Mouse (Mus musculus) c-Kit-positive CD71-positive TER-119-negative erythroid progenitor cells, embryonic 14.5 days (primary cell): ENCODE results near the gene Pamr1.

Source experiments
- DNase-seq: peaks from one replicate; pipeline ENCODE4 v3.0.0-alpha.2; 2013; ENCODE audit warnings: low read depth

Pamr1 gene

DNA sequence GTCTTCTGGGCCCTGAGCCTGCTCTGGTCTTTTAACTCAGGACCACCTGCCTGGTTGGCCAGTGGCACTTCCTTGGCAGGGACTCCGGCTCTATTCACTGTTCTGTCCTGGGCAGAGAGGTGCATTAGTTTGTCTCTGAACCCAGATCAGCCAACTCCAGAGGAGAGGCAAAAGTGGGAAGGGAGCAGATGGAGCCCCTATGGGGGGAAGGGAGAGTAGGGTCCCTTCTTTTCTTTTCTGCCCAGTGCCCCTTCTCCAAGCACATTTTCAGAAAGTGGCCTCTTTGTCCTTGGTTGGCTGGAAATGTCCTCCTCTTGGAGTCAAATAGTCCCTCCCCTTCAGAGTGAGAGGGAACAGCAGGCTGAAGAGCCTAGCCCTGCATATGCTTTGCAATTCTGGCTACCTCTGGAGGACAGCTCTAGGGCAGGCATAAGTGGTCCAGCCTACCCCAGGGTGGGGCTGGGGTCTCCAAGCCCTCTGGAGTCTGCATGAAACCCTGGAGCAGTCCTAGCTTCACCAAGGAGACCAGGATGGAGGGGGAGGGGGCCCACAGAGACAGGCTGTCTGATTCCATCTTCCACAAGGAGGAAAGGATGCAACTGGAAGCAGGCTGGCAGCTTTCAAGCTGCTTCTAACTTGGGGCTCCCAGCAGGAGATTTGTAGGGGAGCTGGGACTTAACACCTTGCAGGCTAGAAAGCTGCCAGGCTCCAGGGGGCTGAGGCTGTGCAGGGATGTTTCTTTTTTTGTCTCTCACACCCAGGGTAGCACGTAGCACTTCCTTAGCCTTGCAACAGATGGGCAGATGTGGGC lies 49.3 kb downstream of the Pamr1 start:
- no peak for DNase-seq

GRCm38 (mm10) chr2:102600516-102600915 lies 50.7 kb downstream of the Pamr1 start:
- DNase-seq = no peak

GRCm38 (mm10) chr2:102610485-102610884 lies 60.7 kb downstream of the Pamr1 start:
- DNase-seq = no peak

GRCm38 (mm10) chr2:102616637-102617036 lies 66.8 kb downstream of the Pamr1 start:
- DNase-seq = no peak

GRCm38 (mm10) chr2:102620744-102621429 lies 71.1 kb downstream of the Pamr1 start:
- DNase-seq = no peak

DNA sequence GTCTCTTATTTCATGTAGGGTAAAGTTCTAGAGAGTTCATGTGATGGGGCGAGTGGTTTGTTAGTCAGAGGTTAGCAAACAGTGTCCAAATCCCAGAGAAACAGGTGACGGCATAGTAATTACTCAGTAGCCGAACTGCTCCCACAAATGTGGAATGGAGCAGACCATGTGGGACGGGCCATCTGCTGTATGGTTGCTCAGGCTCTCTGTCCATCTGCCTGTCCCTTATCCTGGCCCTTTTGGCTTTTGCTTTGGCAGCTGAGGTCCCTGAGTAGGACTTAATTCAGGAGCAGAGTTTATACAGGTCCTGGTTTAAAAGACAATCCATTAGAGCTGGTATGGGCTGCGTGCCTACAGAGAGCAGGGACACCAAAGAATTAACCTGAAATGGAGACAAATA lies 72.4 kb downstream of the Pamr1 start:
- DNase-seq = no peak

DNA sequence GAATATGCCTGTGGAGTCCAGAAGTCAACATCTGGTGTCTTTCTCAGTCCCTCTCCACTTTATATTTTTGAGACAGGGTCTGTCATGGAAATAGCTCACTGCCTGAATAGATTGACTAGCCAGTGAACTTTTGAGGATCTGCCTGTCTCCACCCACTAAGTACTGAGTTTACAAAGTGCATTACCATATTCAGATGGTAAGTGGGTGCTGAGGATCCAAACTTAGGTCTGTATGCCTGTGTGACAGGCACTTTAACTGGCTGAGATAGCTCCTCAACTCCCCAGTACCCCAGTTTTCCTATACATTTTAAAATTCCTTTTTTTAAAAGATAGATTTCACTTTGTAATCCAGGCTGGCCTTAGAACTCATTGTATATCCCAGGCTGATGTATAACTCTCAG lies 73.1 kb downstream of the Pamr1 start:
- DNase-seq = no peak

GRCm38 (mm10) chr2:102624538-102624937 lies 74.7 kb downstream of the Pamr1 start:
- DNase-seq = no peak

DNA sequence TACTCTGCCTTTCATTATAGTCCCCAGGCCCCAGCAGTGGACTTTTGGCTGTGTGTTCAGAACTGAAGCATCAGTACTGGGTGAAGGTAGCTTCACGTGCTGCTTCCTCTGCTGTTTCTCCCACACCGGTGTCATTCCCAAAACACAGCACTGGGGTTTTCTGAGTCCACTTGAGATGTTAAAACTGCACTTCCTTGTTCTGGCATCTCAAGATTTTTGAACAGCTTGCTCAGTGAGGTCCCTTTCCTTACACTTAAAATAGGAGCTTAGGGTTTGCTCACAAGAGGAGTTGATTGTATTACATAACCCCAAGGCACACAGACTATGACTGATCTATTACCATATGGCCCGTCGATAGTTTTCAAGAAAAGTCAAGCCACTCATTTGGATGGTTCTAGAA lies 82.5 kb downstream of the Pamr1 start:
- no peak for DNase-seq

GRCm38 (mm10) chr2:102634010-102634409 lies 84.2 kb downstream of the Pamr1 start:
- no peak for DNase-seq

GRCm38 (mm10) chr2:102635523-102636060 lies 85.8 kb downstream of the Pamr1 start:
- no peak for DNase-seq

- no peak for DNase-seq
Measured at GRCm38 (mm10) chr2:102636116-102636600, 86.3 kb downstream of the Pamr1 start.

- no peak for DNase-seq
Measured at GRCm38 (mm10) chr2:102638140-102638539, 88.3 kb downstream of the Pamr1 start.

GRCm38 (mm10) chr2:102638690-102639089 lies 88.9 kb downstream of the Pamr1 start:
- DNase-seq = no peak

DNA sequence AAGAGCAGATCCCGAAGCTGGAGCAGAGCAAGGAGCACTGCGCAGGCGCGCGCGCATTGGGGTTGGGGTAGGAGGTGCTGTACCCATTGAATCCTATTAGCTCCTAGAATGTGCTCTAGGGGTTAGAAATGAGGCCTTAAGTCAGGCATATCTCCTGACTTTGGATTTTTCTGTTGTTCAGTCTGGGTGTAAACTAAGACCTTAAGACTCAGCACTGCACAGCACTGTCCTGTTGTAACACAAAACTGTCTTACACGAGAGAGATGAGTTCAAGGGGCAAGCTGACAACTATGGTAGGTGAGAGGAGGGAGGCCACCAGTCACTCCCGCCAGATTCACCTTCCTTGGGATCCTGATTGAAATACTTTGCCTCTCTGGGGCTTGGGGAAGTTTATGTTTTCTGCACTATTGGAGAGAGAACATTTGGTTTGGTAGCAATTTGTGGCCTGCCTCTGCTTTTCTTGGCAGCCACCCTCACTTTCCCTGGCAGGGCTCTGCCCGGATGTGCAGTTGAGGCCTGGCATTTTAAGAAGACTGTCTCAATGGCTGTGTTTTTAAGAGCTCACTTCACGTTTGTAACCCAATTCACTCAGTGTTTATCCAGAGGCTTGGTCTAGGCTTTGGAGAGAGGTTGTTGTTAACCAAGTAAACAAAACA lies 99.2 kb downstream of the Pamr1 start:
- DNase-seq = no peak

- no peak for DNase-seq
Measured at GRCm38 (mm10) chr2:102650322-102650721, 100.5 kb downstream of the Pamr1 start.

DNA sequence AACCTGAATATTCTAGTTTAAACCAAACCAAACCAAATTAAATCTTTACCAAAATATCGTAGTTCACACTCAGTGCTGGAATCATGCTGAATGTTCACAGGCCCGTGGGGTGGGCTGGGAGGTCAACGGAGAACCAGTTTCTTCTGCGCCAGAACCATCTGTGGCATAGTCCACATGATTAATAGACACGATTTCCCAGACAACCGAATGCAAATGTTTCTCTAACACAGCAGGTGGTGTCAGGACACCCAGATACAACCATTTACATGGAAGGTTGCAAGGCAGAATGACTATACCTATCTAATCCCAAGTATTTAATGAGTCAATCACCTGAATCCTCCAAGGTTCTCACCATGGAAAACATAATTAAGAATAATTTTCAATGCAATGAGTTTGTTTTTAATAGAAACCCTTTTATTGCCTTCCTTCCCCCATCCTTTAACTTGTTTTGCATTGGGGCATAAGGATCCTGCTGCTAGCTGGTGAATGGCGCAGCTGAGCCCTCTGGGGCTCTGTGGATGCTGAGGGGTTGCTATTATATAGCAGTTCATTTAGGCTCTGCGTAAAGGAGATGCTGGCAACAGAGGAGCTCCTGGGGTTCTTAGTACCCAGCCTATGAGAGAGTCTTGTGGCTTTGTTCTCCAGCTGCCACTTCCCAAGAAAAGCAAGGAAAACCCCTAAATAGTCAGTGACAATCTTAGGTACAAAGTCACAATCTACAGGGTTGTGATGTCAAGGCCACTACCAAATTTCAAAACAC lies 106.3 kb downstream of the Pamr1 start:
- no peak for DNase-seq

DNA sequence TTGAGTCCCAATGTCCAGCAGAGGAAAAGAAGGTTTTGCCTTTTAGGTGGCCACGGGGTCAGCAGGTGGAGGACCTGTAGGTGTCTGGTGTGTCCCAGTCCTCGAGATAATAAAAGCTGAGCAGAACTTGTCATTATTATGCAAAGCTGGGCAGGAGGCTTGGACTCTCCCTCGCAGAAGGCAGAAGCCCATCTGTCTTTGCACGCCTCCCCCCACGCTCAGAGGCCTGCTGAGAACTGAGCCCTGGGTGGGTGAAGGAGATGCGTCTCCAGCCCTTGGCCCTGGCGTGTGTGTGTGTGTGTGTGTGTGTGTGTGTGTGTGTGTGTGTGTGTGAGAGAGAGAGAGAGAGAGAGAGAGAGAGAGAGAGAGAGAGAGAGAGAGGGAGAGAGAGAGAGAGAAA lies 107.9 kb downstream of the Pamr1 start:
- DNase-seq = no peak

DNA sequence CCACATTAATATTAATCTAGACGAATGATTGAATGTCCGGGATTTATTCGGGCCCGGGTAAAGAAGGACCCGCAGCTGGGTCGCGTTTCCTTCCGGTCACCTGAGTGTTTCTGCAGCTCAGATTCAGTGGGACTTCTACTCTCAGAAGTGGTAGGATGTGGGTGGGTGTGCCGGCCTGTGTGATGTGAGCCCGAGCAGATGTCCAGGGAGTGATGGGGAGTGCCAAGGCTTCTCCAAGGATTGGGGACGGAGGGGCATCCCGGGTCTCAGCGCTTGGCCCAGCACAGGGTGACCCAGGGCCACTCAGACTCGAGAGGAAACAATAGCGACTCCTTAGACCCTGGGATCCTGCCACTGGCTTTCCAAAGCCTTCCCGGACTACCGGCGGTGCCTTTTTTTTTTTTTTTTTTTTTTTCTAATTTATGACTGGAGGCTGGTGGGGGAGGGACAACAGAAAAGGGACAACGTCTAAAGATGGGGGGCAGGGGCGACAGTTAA lies 108.4 kb downstream of the Pamr1 start, which contains the start of gene Slc1a2:
Gene Slc1a2 (plus strand): TSS at position 497 of the 498 bp plus-strand sequence.
- no peak for DNase-seq

GRCm38 (mm10) chr2:102658661-102659520 lies 109.1 kb downstream of the Pamr1 start:
- DNase-seq = no peak

DNA sequence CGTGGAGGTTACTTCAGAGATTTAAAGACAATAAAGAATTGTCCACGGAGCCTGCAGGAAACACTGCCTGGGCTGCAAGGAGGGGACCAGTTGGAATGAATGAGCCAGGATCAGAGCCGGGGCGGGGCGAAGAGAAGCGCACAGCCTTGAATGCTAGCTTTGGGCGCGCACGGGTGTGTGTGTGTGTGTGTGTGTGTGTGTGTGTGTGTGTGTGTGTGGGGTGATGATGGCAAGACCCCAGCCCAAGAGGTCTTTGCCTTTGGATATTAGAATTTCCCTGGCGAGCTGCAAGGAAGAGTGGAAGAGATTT lies 109.7 kb downstream of the Pamr1 start:
- no peak for DNase-seq
